Mouse (Mus musculus): Measurements from ENCODE around the gene Nufip1.

DNA sequence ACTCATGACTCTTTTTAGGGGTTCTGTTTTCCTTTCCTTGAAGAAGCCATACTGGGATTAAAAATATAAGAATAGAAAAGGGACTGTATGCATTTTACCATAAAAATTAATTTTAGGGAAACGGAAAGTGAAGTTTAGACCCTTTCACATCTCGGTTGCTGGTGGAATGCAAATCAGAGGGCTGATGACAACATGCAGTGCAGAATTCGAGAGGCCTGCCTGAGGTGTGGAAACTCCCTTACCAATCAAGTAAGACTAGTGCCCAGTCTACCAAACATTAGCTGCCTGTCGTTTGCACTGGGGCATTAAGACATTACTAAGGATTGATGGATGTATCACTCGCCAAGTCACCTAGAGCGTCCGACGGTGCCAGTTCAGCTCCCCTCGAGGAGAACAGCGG lies 37.6 kb downstream of the Nufip1 start:
- TF ChIP-seq CTCF (conservative IDR thresholded peaks at IDR 0.05; ENCODE audit: low read length) = no peak
- no peak for TF ChIP-seq POU5F1 (IDR thresholded peaks at IDR 0.05; ENCODE audit: borderline replicate concordance, low read length)

Data from E14TG2a.4 (cell line).